Mouse (Mus musculus): Measurements from ENCODE around the gene Dennd6b.

DNA sequence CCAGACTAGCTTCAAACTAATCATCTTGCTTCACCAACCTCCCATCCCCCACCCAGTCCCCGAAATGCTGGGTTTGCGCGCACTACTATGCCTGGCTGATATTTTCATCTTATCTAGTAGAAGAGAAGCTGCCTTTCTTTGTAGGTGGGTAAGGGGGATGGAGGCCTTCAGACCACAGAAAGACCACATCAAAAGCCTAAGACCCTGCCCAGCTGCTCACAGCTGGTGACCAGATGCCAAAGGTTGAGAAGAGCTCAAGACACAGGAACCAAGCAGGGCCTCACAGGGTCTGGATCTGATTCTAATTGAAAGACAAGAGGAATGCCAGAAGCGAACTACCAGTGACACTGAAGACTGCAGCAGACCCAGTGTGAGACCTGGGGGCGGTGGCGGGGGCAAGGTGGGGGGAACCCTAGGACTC lies 1.0 kb downstream of the Dennd6b start:
- no peak for TF ChIP-seq EP300 (IDR thresholded peaks at IDR 0.05)
- TF ChIP-seq CTCF (IDR thresholded peaks at IDR 0.05) = no peak

Measured in lung, postnatal 0 days (tissue).